Mouse (Mus musculus) T-helper 2 cell (primary cell): ENCODE results near the gene Fpgs.

ENCODE experiments used
- in situ Hi-C: fragments of 300-600 bp; cut with MboI, MseI; formaldehyde crosslinking; loops from one replicate; pipeline ENCODE4 v1.15.1; 2025; ENCODE audit warnings: high pct_unique_total_duplicates

Gene Fpgs

GRCm38 (mm10) chr2:32673176-32673917 is 30.6 kb downstream of the Fpgs start:
- in situ Hi-C loops = loop anchor here (25.0 kb wide), 1 partner anchor 1364 kb away; no protein-coding TSS in a partner anchor

GRCm38 (mm10) chr2:32671907-32672595 is 31.9 kb downstream of the Fpgs start:
- in situ Hi-C loops = loop anchor here (25.0 kb wide), 1 partner anchor 1365 kb away; no protein-coding TSS in a partner anchor

- in situ Hi-C loops = loop anchor here (25.0 kb wide), 1 partner anchor 1366 kb away; no protein-coding TSS in a partner anchor
Observed at GRCm38 (mm10) chr2:32671147-32671546, 32.8 kb downstream of the Fpgs start.

- in situ Hi-C loops = loop anchor here (5.0 to 25.0 kb wide), 2 partner anchors 43 to 1367 kb away; no protein-coding TSS in a partner anchor
Observed at GRCm38 (mm10) chr2:32669876-32670275, 34.1 kb downstream of the Fpgs start.

- in situ Hi-C loops = loop anchor here (5.0 to 25.0 kb wide), 2 partner anchors 41 to 1369 kb away; no protein-coding TSS in a partner anchor
Observed at GRCm38 (mm10) chr2:32668176-32668575, 35.8 kb downstream of the Fpgs start.

GRCm38 (mm10) chr2:32667775-32668174 is 36.2 kb downstream of the Fpgs start:
- in situ Hi-C loops = loop anchor here (5.0 to 25.0 kb wide), 2 partner anchors 40 to 1370 kb away; no protein-coding TSS in a partner anchor

GRCm38 (mm10) chr2:32665853-32666252 is 38.1 kb downstream of the Fpgs start:
- in situ Hi-C loops = loop anchor here (5.0 to 25.0 kb wide), 2 partner anchors 39 to 1371 kb away; no protein-coding TSS in a partner anchor

- in situ Hi-C loops = loop anchor here (5.0 to 25.0 kb wide), 2 partner anchors 38 to 1372 kb away; no protein-coding TSS in a partner anchor
Observed at GRCm38 (mm10) chr2:32665345-32665744, 38.6 kb downstream of the Fpgs start.

GRCm38 (mm10) chr2:32662291-32662690 is 41.7 kb downstream of the Fpgs start:
- in situ Hi-C loops = loop anchor here (25.0 kb wide), 1 partner anchor 1375 kb away; no protein-coding TSS in a partner anchor

- in situ Hi-C loops = loop anchor here (25.0 kb wide), 1 partner anchor 1376 kb away; no protein-coding TSS in a partner anchor
Observed at GRCm38 (mm10) chr2:32661509-32662107, 42.3 kb downstream of the Fpgs start.

- in situ Hi-C loops = loop anchor here (25.0 kb wide), 1 partner anchor 1378 kb away; no protein-coding TSS in a partner anchor
Observed at GRCm38 (mm10) chr2:32658873-32659272, 45.1 kb downstream of the Fpgs start.

GRCm38 (mm10) chr2:32655826-32656225 is 48.1 kb downstream of the Fpgs start:
- in situ Hi-C loops = loop anchor here (25.0 kb wide), 1 partner anchor 1381 kb away; no protein-coding TSS in a partner anchor

- in situ Hi-C loops = loop anchor here (25.0 kb wide), 1 partner anchor 1382 kb away; no protein-coding TSS in a partner anchor
Observed at GRCm38 (mm10) chr2:32655394-32655744, 48.6 kb downstream of the Fpgs start.

- in situ Hi-C loops = loop anchor here (25.0 kb wide), 1 partner anchor 1382 kb away; no protein-coding TSS in a partner anchor
Observed at GRCm38 (mm10) chr2:32654743-32655393, 49.1 kb downstream of the Fpgs start.

- in situ Hi-C loops = loop anchor here (25.0 kb wide), 1 partner anchor 1384 kb away; no protein-coding TSS in a partner anchor
Observed at GRCm38 (mm10) chr2:32653764-32654163, 50.2 kb downstream of the Fpgs start.

- in situ Hi-C loops = no loop called here
Observed at GRCm38 (mm10) chr2:32647366-32647765, 56.6 kb downstream of the Fpgs start.

- in situ Hi-C loops = no loop called here
Observed at GRCm38 (mm10) chr2:32646379-32647056, 57.4 kb downstream of the Fpgs start, which contains the start of gene Eng. Gene Eng, plus strand, starts transcription at chr2:32646595.

GRCm38 (mm10) chr2:32645647-32646046 is 58.3 kb downstream of the Fpgs start:
- in situ Hi-C loops = no loop called here

- in situ Hi-C loops = no loop called here
Observed at GRCm38 (mm10) chr2:32644799-32645475, 59.0 kb downstream of the Fpgs start.

GRCm38 (mm10) chr2:32644083-32644482 is 59.9 kb downstream of the Fpgs start:
- in situ Hi-C loops = no loop called here
